Mouse (Mus musculus) CD4-positive, CD25-positive, alpha-beta regulatory T cell, adult 2 months (primary cell): ENCODE data around the gene Lrrc56.

Experiments
- DNase-seq: peaks from one replicate; pipeline ENCODE4 v3.0.0-alpha.2; 2012; ENCODE audit warnings: low read depth, low spot score

The Lrrc56 gene

DNA sequence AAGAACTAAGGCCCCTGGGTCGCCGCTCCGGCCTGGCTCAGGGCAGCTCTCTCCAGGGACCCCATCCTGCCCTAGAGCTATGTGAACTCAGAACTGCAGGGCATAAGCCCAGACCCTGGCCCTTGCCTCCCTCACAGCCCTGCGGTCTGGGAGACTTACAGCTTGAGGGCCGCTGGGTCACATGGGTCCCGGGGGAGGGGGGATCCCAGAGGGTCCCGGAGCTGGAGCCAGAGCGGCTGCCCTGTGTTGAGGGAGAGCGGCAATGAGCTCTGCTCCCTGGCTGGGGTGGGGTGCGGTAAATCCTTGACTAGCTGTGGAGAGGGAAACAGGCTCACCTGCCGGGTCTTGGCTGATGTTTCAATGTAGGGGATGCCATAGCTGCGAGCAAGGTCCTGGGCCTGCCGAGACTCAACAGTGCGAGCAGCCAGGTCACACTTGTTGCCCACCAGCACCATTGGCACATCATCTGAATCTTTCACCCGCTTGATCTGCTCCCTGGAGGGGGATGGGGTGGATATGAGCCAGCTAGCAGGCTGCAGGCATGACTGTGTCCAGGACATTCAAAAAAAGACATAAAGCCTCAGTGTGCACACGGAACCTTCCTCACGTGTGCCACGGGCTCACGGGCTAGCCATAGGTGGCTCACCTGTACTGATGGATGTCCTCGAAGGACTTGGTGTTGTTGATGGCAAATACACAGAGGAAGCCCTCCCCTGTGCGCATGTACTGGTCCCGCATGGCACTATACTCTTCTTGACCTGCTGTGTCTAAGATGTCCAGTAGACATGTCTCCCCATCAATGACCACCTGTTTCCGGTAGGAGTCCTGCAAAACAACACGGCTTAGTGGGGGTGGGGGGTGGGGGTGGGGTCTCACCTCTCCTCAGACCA, 1.9 kb upstream of the Lrrc56 start:
- DNase-seq: no peak

DNA sequence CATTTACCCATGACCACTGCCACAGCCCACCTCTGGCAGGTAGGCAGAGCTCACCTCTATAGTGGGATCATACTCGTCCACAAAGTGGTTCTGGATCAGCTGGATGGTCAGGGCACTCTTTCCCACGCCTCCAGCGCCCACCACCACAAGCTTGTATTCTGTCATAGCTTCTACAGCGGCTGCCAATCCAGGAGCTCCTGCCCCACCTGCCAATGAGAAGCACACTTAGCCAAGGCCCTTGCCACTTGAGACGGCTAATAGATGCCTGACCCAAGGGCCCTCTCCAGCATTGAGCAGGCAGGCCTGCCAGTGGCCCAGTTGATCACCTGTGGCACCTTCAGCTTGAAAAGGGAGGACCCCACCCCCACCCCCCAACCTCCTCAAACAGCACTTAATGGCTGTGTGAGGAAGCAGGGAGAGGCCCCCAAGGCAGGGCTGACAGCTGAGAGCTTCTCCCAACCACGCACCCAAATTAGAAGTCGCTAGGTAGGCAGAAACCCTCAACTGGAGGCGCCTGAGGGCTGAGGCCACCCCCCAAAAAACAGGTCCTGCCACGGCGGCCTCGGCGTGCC, 1.1 kb upstream of the Lrrc56 start:
- no peak for DNase-seq

DNA sequence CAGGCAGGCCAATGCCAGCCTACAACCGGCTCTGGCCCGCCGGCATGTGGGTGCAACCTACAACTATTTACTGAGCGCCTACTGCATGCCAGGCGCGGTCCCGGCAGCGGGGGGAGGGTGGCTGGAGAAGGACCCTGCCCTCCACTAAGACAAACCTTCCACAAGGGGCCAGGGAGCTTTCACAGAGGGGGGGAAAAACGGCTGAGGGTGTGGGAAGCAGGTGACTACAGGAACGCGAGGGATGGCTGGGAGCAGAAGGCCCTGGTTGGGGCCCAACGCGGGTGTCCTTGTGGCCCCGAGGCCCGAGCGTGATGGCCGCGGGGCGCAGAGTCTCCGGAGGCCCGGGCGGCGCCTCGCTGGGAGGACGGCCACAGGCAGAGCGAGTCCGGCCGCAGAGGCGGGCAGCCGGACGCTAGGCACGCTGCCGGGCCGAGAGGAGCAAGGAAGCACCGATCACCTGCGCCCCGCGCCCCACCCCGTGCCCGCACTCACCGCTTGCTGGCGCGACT, 555 bp upstream of the Lrrc56 start:
- DNase-seq: no peak

DNA sequence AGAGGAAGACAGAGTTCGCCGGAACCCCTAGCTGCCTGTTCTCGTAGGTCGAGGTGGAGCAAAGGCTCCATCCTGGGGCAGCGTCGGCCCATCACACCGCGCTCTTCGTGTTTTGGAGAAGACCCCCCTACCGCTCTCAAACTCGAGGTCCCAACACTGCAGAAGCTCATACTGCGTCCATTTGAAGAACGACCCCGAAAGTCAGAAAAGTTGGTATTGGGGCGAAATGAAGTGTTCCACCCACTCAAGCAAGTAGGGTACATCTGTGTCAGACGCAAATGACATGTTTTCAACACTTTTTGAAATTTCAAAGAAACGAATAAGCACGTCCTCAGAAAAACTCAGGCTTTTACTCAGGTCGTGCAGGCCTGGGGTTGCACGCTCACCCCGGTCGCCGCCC, 452 bp downstream of the Lrrc56 start:
- no peak for DNase-seq

DNA sequence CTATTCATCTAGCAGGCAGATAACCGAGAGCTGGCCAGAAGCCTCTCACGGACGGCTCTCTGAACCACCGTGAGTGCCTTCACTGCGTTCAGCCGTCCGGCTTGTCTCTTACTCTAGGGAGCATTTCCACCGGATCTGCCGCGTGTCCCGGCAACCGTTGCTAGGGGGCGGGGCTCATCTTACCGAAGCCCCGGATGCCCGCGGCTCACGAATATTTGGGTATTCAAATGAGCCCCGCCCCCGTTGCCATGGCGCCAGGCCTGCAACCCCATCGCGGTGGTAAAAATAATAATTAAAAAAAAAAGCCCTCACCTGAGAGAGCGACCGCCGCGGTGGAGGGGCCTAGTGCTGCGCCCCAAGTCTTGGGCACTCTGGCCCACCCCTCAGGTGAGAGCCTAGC, 873 bp downstream of the Lrrc56 start:
- peak; percentile 96 for DNase-seq

DNA sequence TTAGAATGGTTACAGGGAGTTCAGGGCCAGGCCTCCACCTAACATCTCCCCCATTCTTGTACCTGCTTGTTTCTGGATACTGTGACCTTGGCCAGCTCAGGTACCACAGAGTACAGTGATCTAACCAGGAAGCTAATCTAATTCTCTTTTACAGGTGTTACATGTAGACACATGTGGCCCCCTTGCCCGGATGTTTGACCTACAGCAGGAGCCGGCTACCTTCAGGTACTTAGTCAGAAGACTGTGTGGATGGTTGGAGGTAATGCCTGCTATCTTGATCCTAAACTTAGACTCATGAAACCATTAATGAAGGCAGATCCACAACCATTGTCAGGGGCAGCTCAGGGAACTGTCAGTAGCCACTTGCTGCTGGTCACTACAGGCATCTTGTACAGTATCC, 1.8 kb downstream of the Lrrc56 start:
- no peak for DNase-seq

DNA sequence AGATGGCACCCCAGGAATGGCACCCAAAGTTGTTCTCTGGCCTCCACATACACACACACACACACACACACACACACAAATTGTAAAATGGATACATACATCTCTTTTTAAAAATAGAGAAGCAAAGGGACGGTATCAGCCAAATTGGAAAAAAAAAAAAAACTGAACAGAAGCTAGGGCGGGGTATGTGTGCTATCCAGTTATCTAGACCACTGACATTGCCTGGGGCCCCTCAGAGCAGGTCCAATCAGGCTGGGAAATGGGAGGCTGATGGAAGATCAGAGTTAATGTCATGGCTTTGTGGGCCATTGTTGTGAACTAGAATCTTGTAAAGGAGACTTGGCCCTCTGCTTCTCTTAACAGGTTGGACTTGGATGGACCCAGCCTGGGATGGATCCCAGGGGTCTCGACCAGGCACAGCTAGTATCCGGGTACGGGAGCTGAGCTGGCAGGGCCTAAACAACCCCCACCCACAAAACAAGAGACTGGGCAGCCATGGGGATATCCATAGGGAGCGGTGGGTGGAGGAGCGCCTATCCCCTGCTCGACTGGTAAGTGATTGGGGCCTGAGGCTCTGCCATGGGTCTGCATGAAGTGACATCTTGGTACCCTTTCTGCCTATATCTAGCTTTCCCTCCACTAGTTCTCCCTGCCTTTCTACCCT, 2.8 kb downstream of the Lrrc56 start:
- DNase-seq: no peak

DNA sequence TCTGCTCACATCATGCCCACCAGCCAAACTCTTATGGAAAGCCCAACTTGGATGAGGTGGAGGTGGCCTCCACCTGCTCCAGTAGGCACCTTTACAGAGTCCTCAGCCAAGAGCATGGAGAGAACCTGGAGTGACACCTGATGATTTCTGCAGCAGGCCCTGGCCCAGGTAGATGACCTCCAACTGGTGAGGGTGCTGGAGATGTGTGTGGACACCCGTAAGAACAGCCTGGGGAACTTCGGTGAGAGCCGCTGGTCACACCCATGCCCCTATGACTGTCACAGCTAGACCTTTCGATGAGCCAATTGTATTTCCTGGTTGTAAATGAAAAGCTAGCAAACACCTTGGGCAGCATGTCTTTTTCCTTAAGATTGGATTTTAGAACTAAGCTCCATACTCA, 4.2 kb downstream of the Lrrc56 start:
- no peak for DNase-seq

DNA sequence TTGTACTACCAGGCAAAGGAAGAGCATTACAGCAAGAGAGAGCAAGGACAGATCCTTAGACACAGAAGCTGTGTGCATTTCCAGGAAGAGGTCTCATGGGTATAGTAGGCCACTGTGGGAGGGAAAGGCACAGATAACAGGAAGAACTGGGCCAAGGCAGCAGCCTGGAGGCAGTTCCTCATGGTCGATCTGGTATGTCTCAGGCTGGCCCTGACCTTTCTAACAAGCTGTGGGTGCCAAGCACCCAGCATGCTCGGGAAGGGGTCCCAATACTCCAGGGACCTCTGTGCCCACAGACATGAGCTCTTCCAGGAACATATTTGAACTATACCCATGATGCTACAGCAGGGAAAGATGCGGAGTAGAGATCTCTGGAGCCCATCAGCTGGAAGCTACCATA, 10.6 kb downstream of the Lrrc56 start:
- no peak for DNase-seq

DNA sequence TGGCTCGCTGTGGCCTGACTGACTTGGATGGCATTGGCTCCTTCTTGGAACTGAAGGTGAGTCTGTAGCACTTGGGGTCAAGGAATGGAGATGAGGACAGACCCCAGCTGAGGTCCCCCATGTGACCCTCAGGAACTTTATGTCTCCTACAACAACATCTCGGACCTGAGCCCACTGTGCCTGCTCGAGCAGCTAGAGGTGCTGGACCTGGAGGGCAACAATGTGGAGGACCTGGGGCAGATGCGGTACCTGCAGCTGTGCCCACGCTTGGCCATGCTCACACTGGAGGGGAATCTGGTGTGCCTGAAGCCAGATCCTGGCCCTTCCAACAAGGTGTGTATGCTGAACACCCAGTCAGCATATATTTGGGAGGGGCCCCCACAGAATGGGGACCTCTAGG, 11.5 kb downstream of the Lrrc56 start:
- DNase-seq: no peak

DNA sequence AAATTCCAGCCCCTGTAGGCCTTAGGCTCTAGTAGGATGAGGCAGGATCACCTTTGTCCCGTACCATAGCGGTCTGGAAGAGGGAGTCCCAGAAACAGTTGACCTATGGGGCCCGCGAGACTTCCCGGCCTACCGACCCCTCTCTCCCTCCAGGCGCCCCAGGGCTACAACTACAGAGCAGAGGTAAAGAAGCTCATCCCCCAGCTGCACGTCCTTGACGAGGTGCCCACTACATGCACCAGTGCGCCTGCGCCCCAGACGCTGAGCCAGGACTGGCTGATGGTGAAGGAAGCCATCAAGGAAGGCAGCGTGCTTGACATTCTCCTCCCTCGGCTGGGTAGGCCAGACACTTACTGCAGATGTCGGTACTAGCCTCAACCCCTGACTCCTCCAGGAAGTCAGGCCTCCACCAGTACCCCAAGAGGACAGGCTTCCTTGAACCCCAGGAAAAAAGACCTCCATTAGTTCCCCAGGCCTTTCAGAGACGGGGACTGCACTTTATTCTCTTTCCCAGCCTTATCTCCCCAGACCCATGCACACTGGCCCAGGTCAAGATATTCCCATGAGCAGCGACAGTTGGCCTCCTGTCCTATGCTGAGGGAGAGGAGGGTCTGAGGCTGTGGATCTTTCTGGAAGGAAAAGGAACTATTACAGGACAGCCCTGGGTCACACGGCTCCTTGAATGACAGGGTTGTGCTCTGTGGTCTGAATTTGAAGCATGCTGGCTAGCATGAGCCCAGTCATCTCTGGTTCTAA, 12.4 kb downstream of the Lrrc56 start:
- no peak for DNase-seq

DNA sequence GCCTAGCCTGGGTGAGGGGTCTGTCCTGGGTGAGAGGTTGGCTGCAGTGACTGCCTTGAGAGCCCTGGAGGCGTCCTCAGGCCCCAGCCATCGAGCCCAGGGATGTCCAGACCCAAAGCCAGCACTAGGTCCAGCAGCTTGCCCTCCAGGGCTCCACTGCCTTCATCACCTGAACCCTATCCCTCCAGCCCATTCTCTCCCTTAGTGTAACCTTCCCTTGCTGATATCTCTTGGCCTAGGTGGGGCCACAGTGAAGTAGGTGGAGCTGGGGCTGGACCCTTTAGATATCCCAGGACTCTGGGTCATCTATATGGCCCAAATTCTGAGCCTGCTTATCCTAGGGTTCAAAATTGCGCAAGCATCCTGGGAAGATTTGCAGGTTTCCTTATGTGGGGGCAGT, 15.6 kb downstream of the Lrrc56 start:
- DNase-seq: no peak

DNA sequence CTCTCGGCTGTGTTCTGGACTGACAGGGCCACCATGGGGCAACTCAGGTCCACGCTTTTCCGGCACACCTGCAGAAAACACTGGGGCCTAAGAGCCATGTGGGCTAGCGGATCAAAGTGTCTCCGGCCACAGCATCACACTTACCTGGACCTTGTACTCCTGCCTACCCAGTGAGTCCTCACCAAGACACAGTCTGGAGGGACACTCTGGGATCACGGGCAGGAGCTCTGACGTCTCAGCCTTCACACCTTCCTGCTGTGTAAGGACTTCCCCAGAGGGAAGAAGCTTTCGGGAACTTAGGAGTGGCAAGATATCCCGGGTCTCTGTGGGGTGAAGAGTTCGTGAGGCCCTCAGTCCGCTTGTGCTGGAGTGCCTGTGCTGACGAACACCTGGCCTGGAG, 16.2 kb downstream of the Lrrc56 start:
- no peak for DNase-seq

DNA sequence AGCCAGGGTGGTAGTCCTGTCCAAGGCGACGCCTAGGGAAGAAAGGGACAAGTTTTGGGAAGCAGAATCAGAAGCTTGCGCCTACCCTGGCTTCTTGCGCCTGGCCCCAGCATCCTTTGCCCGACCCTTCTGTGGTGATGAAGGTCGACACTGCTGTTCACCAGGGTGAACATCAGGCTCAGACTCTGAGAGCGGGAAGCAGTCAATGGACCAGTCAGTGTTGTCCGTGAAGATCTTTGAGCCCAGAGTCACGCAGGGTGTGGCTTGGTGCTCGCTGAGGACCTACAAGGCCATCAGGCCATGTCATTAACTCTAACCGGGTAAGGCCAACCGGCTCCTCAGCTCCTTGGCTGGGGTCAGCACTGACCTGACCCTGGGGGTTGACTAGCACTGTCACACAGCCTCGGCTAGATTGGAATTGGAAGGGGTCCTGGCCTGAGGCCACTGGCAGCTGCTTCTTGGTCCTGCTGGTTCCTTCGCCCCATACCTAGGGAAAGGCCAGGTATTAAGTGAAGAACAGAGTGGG, 16.7 kb downstream of the Lrrc56 start:
- DNase-seq: no peak

DNA sequence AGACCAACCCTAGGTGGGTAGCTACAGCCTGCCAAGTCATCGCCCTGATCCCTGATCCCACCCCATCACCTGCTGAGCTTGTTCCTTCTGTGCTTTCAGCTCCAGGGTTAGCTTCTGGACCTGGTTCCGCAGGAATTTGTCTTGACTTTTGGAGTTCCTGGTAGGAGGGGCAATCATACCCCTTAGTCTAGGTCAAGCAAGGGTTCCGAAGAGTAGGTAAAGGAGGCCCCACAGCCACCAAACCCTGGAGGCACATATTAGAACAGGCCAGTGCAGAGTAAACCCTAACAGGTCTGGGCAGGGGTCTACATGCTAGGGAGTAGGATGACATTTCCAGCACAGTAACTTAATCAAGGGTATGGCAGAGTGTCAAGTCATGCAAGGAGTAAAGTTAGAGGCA, 19.2 kb downstream of the Lrrc56 start:
- DNase-seq: no peak

DNA sequence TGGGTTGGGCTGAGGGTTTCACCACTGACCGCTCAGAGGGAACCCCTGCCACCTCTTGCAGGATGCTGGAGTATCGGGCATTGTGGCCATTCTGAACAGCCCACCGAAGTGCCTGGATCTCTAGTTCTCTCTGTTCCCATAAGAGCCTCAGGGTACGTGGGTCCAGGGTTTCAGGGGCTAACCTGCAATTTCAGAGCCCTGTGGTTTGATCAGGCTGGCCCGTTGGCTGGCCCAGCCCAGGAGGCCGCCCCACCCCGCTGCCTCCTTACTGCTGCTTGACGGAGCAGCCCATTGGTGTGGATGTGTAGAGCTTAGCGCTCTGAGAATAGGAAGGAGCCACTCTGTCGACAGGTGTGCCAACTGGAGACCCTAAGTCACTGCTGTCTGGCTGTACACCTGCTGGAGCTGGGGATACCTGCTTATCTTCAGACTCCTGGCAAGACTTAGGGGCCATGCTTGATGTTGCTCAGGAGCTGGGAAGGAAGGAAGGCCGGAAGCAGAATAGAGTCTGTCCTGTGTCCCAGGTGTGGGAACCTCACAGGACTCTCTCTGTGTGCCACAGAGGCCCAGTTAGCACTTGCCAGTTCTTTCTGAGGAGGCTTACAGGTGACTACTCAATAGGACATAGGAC, 19.8 kb downstream of the Lrrc56 start, which contains the start of gene Lmntd2:
Gene Lmntd2 (minus strand): TSS at position 476 of the 631 bp plus-strand sequence.
- DNase-seq: no peak

DNA sequence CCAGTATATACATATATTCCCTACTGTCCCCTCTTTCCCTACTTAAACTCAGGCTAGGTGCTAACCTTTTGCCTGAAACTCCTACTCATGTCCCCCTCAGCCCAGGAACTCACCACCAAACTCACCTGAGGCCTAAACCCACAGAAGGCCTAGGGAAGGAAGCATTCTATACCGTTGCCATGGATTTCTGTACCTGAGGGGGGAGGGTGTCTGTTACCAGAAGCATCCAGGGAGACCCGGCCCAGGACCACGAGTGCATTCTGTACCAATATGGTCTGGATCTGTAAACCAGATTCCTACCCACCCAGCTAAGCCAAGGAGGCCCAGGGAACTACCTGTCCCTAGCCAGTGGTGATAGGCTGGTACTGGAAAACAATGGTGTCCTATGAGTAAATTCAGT, 20.4 kb downstream of the Lrrc56 start:
- DNase-seq: no peak

DNA sequence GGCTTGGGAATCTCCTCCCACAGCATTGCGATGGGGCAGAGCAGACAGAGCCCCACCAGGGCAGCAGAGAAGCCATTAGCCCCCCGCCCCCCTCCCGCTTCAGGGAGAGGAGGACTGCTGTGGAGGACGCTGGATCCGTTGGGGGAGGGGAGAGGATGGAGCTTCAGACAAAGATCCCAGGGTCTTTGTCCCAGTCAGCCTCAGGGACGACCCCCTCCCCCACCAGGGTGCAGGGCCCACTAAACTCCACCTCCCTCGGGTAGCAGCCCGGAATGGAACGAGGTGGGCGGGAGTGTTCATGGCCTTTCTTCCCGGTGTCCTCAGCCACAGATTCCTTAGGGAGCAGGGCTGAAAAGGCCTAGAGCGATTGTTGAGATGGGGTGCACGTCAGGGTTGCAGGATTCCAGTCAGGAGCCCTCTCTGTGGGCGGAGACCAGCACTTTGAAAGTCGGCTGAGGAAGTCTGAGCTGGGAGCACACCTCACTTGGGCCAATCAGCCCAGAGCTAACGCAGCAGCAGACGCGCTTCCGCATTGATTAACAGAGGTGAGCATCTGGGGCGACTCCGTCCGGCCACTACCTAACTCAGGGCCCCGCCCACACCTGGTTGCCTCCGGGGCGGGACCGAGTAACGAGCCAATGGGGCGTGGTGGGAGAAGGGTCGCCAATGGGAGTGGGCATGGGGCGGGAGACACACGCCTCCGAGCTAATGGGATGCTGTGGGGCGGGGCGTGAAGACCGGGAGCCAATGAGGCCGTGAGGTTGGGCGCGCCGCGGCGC, 21.3 kb downstream of the Lrrc56 start, which contains the start of gene Rassf7:
Gene Rassf7 (plus strand): TSS at position 760 of the 779 bp plus-strand sequence.
- DNase-seq: peak; percentile 98

DNA sequence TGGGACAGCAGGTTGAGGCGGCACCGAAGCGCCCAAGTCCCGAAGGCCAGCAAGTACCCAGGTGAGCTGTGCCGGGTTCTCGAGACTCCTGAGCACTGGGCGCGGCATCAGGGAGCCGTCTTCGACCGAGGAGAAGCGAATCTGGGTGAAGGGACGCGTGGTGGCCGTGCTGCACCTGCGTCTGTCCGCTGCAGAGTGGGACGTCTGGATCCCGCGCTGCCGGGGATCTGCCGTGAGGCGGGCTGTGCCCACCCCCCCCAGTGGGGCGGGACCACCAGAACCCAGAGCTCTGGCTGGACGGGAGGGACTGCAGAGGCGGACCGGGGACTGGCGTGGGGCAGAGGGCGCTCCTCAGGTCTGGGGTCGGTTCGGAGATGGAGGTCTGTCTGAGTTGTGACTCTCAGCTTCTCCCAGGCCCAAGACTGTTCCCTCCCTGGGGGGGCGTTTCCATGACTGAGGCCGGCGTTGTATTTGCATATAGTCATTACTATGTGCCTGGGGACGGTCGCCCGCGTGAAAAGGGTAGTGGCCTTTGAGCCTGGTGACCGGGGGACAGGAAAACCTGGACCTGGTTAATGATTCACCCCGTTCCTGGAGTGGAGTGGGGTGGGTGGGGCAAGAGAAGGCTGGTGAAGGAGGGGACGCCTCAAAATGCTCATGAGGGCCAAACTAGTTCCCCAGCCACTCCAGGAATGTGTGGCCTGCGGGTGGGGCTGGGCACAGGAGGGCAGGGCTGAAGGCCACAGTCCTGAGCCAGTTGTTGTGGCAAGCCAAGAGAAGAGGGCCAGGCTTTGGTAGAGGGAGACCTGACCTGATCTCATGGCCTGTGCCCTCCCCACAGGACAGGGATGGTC, 22.1 kb downstream of the Lrrc56 start:
- DNase-seq: no peak
